ENCODE assay signal across 8 mouse cellular contexts in genomic region chr7:27731281-27731883, GRCm38 (mm10). TPM values are rescaled to one million over a fixed set of nuclear protein-coding genes. Genes with fewer than 3 reads are reported as not detected.
A peak's percentile ranks its signal among the peaks of the same experiment; 100 is the strongest.
DNase-seq lines count a peak whose midpoint lies in the region; ATAC-seq lines count a peak whose summit lies in the region.

TSS of gene Zfp60 (plus strand) at chr7:27731389.

- H3K9me3 ChIP-seq in lung, embryonic 16.5 days (ENCODE audit: control insufficient read depth, low read length), result no peaks in the 10 kb centered on the region

- peaks cover 8% of the 10 kb centered on the region; the same call in 1 of the 2 replicates for H3K4me1 ChIP-seq in lung, embryonic 16.5 days (replicated peaks; ENCODE audit: control insufficient read depth, insufficient read depth, low read length)

- DNase-seq in MEL-GATA-1-ER (ENCODE audit: extremely low read depth, low read depth), result peak; percentile 74
- DNase-seq in cerebellum, adult 8-10 months, result peak; percentile 84
- peak; percentile 90 for DNase-seq in forelimb bud, embryonic 11.5 days (ENCODE audit: low read depth, low spot score)
- DNase-seq in layer of hippocampus, adult 9-10 months (ENCODE audit: low spot score), result peak; percentile 78
- peak; percentile 74 for DNase-seq in ovary, postnatal 10 days (ENCODE audit: low spot score)
- DNase-seq in thymus, postnatal 10 days (ENCODE audit: low spot score in 2 of 2), result peak; percentile 67 to 76

- no peaks in the 10 kb centered on the region for H3K27me3 ChIP-seq in lung, embryonic 16.5 days (ENCODE audit: control insufficient read depth, insufficient read depth, low read depth, low read length)

- peak within 1 kb of the TSS; percentile 68 for H3K4me3 ChIP-seq in lung, embryonic 16.5 days (ENCODE audit: low read length)

- H3K4me2 ChIP-seq in lung, embryonic 16.5 days (ENCODE audit: low read depth, low read length), result peak within 1 kb of the TSS; percentile 83

- H3K36me3 ChIP-seq in lung, embryonic 16.5 days (ENCODE audit: control insufficient read depth, insufficient read depth, low read length), result no peaks in the 10 kb centered on the region

- WGBS in lung, embryonic 16.5 days, result under 1% methylated on average over 35 of the region's 35 CpGs

- H3K27ac ChIP-seq in lung, embryonic 16.5 days (ENCODE audit: low read length), result peak within 1 kb of the TSS; percentile 97

- H3K9ac ChIP-seq in lung, embryonic 16.5 days (ENCODE audit: low read length), result peak within 1 kb of the TSS; percentile 93

- ATAC-seq in hematopoietic stem cell, adult 5-6 weeks (replicated peaks in 1 of 2; ENCODE audit: insufficient read depth in 1 of 2, low FRiP score in 2 of 2, low TSS enrichment in 1 of 2, low read depth in 1 of 2, poor library complexity in 2 of 2, severe bottlenecking in 2 of 2), result peak; percentile 97
- peak; percentile 96 for ATAC-seq in lung, embryonic 16.5 days (ENCODE audit: low read depth)

RNA-seq across cellular contexts. Expression of gene Zfp60, which starts in this region (rescaled TPM):
- 13.0 and 14.1 TPM in 2 replicates for total RNA-seq in hematopoietic stem cell, adult 5-6 weeks (2017)
- 31.8 and 34.2 TPM in 2 replicates for polyA plus RNA-seq in lung, embryonic 16.5 days (2015; fragmentation: Nextera tagmentation; extraction: Ambion mirVana)

Comparison
In these comparisons a context has a peak if more than half of its experiments do, and no peak if none do; other contexts are left out.
1. Peak in every context shown above with its lines: DNase-seq, ATAC-seq, H3K4me3 ChIP-seq and H3K27ac ChIP-seq.